Mouse (Mus musculus) C2C12 (cell line): Measurements from ENCODE around the gene Cmklr1.

Source experiments
- CEBPB ChIP-seq: IDR thresholded peaks from one replicate; pipeline ENCODE4 v1.6.1; 2011; ENCODE audit warnings: low read depth, mild to moderate bottlenecking, control low read depth, moderate library complexity
- CTCF ChIP-seq: IDR thresholded peaks from one replicate; pipeline ENCODE4 v1.5.1; 2011; ENCODE audit not compliant: control insufficient read depth, insufficient read depth, insufficient read length
- FOSL1 ChIP-seq: IDR thresholded peaks from one replicate; pipeline ENCODE4 v1.8.0; 2011; ENCODE audit warnings: mild to moderate bottlenecking, low read length; ENCODE audit not compliant: poor library complexity, insufficient read depth, severe bottlenecking
- MAX ChIP-seq: IDR thresholded peaks from one replicate; pipeline ENCODE4 v1.6.1; 2011; ENCODE audit warnings: mild to moderate bottlenecking, control low read depth
- MYOD1 ChIP-seq: IDR thresholded peaks from one replicate; pipeline ENCODE4 v1.6.1; 2011; ENCODE audit warnings: low read depth; ENCODE audit not compliant: control insufficient read depth, insufficient read length
- USF1 ChIP-seq: IDR thresholded peaks from one replicate; pipeline ENCODE4 v1.6.1; 2011; ENCODE audit warnings: low read depth, mild to moderate bottlenecking, control low read depth, moderate library complexity

DNA sequence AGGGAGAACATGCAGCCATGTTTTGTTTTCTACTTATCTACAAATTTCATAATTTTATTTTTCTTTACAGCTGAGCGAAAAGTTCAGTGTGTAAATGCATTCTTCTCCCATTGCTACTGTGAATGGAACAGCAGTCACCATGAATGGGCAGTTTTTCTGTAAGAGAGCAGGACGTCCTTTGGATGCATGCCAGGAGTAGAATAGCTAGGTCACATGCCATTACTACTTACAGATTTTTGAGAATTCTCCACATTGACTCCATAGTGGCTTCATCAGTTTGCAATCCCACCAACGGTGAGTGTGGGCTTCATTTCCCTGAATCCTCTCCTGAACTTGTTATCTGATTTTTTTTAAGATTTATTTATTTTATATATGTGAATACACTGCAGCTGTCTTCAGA, 19.9 kb upstream of the Cmklr1 start:
- TF ChIP-seq CTCF (no peak), USF1 (no peak), CEBPB (no peak), MYOD1 (no peak), MAX (no peak), FOSL1 (no peak)
